Mouse (Mus musculus): ENCODE results near the gene 4930535I16Rik. TPM values are rescaled to one million over a fixed set of nuclear protein-coding genes. Genes with fewer than 3 reads are reported as not detected.

The 4930535I16Rik gene
- polyA plus RNA-seq, 1 experiment from 2014 or later, result not detected

- Histone ChIP-seq H3K9ac (ENCODE audit: low read length) (no peak overlapping the region), H3K9me3 (ENCODE audit: control insufficient read depth, low read length) (no peaks in the 10 kb centered on the region), H3K27me3 (ENCODE audit: control insufficient read depth, insufficient read depth, low read length) (no peaks in the 10 kb centered on the region), H3K4me3 (ENCODE audit: low read depth, low read length) (no peak overlapping the region), H3K4me2 (no peak overlapping the region), H3K36me3 (ENCODE audit: control insufficient read depth, insufficient read depth, low read length) (no peaks in the 10 kb centered on the region), H3K4me1 (ENCODE audit: control insufficient read depth, insufficient read depth, low read length) (no peaks in the 10 kb centered on the region), H3K27ac (ENCODE audit: low read depth, low read length) (no peak overlapping the region)
- 84% methylated on average over 4 of the region's 4 CpGs for WGBS
- no peak for ATAC-seq (ENCODE audit: low FRiP score)
- DNase-seq (ENCODE audit: low spot score, missing footprints), result no peak
These were observed 23.5 kb downstream of the 4930535I16Rik start for GRCm38 (mm10) chr4:123894295-123894694.

GRCm38 (mm10) chr4:123893726-123894125 is 24.1 kb downstream of the 4930535I16Rik start:
- 86% methylated on average over 5 of the region's 5 CpGs for WGBS
- Histone ChIP-seq H3K9me3 (ENCODE audit: control insufficient read depth, low read length) (no peaks in the 10 kb centered on the region), H3K9ac (ENCODE audit: low read length) (no peak overlapping the region), H3K36me3 (ENCODE audit: control insufficient read depth, insufficient read depth, low read length) (no peaks in the 10 kb centered on the region), H3K27me3 (ENCODE audit: control insufficient read depth, insufficient read depth, low read length) (no peaks in the 10 kb centered on the region), H3K4me2 (no peak overlapping the region), H3K4me1 (ENCODE audit: control insufficient read depth, insufficient read depth, low read length) (no peaks in the 10 kb centered on the region), H3K4me3 (ENCODE audit: low read depth, low read length) (no peak overlapping the region), H3K27ac (ENCODE audit: low read depth, low read length) (no peak overlapping the region)
- ATAC-seq (ENCODE audit: low FRiP score) (no peak), DNase-seq (ENCODE audit: low spot score, missing footprints) (no peak)

Other genes starting within 250 kb of the 4930535I16Rik start
- 74.6 and 78.0 TPM in 2 replicates for gene Macf1, start 233.7 kb downstream of the 4930535I16Rik start, polyA plus RNA-seq (2014; fragmentation: Nextera tagmentation; extraction: Ambion mirVana)
- 301 and 315 TPM in 2 replicates for gene Ndufs5, start 199.8 kb downstream of the 4930535I16Rik start, polyA plus RNA-seq (2014; fragmentation: Nextera tagmentation; extraction: Ambion mirVana)
- 108 and 120 TPM in 2 replicates for gene Akirin1, start 167.7 kb downstream of the 4930535I16Rik start, polyA plus RNA-seq (2014; fragmentation: Nextera tagmentation; extraction: Ambion mirVana)
- gene Rhbdl2, start 130.1 kb downstream of the 4930535I16Rik start, polyA plus RNA-seq (2014; fragmentation: Nextera tagmentation; extraction: Ambion mirVana), result 0.30 and 0.44 TPM in 2 replicates
- 0.10 TPM in 1 of 2 replicates, not detected in the other for gene 4933427I04Rik, start 58.3 kb downstream of the 4930535I16Rik start, polyA plus RNA-seq (2014; fragmentation: Nextera tagmentation; extraction: Ambion mirVana)
- gene Mycbp, start 13.2 kb downstream of the 4930535I16Rik start, polyA plus RNA-seq (2014; fragmentation: Nextera tagmentation; extraction: Ambion mirVana), result 57.1 and 59.6 TPM in 2 replicates
- 48.5 and 51.6 TPM in 2 replicates for gene Rragc, start 576 bp downstream of the 4930535I16Rik start, polyA plus RNA-seq (2014; fragmentation: Nextera tagmentation; extraction: Ambion mirVana)

Measured in midbrain, embryonic 11.5 days (tissue).